Mouse (Mus musculus): ENCODE results near the gene Zfp367. TPM values are rescaled to one million over a fixed set of nuclear protein-coding genes. Genes with fewer than 3 reads are reported as not detected.
A peak's percentile ranks its signal among the peaks of the same experiment; 100 is the strongest.

Gene Zfp367
- polyA plus RNA-seq, 1 experiment from 2014 or later: 23.3 TPM

GRCm38 (mm10) chr13:64126316-64126715 lies 26.7 kb downstream of the Zfp367 start:
- in situ Hi-C loops (cut with MboI; ENCODE audit: low pct_unique_long_range_greater_than_20kb): no loop called here
- POLR2A ChIA-PET: interaction anchor here (0.7 kb wide), 1 partner anchor 10 kb away, joined by 3 read pairs; no protein-coding TSS in a partner anchor
- ATAC-seq (no peak), DNase-seq (ENCODE audit: low read depth, low spot score) (no peak)
- no peaks in the 10 kb centered on the region for H3K27me3 ChIP-seq
- CTCF ChIA-PET: interaction anchor here (0.7 to 1.4 kb wide), 3 partner anchors 17 to 26 kb away, joined by 3 to 5 read pairs (median 3); no protein-coding TSS in a partner anchor
- no peak for TF ChIP-seq CTCF (IDR thresholded peaks at IDR 0.05)

- in situ Hi-C loops (cut with MboI; ENCODE audit: low pct_unique_long_range_greater_than_20kb): no loop called here
- ATAC-seq: no peak
- CTCF ChIA-PET: interaction anchor here (0.8 kb wide), 1 partner anchor 19 kb away, joined by 4 read pairs; no protein-coding TSS in a partner anchor
- DNase-seq (ENCODE audit: low read depth, low spot score): no peak
- POLR2A ChIA-PET: no interaction called here
- no peaks in the 10 kb centered on the region for H3K27me3 ChIP-seq
- no peak for TF ChIP-seq CTCF (IDR thresholded peaks at IDR 0.05)
Measured at GRCm38 (mm10) chr13:64124886-64125285, 28.1 kb downstream of the Zfp367 start.

- ChIA-PET CTCF (no interaction called here), POLR2A (no interaction called here)
- in situ Hi-C loops (cut with MboI; ENCODE audit: low pct_unique_long_range_greater_than_20kb): no loop called here
- H3K27me3 ChIP-seq: no peaks in the 10 kb centered on the region
- DNase-seq (ENCODE audit: low read depth, low spot score) (no peak), ATAC-seq (no peak)
- no peak for TF ChIP-seq CTCF (IDR thresholded peaks at IDR 0.05)
Measured at GRCm38 (mm10) chr13:64123491-64124188, 29.4 kb downstream of the Zfp367 start.

GRCm38 (mm10) chr13:64120760-64121159 lies 32.2 kb downstream of the Zfp367 start:
- in situ Hi-C loops (cut with MboI; ENCODE audit: low pct_unique_long_range_greater_than_20kb): no loop called here
- ChIA-PET POLR2A (interaction anchor here (0.6 to 0.7 kb wide), 3 partner anchors 8 to 11 kb away, joined by 3 to 7 read pairs (median 5); no protein-coding TSS in a partner anchor), CTCF (interaction anchor here (1.5 to 1.7 kb wide), 3 partner anchors 9 to 29 kb away, joined by 3 to 4 read pairs (median 3); no protein-coding TSS in a partner anchor)
- no peak for TF ChIP-seq CTCF (IDR thresholded peaks at IDR 0.05)
- DNase-seq (ENCODE audit: low read depth, low spot score) (no peak), ATAC-seq (no peak)
- H3K27me3 ChIP-seq: no peaks in the 10 kb centered on the region

GRCm38 (mm10) chr13:64117442-64117841 lies 35.6 kb downstream of the Zfp367 start:
- peak; percentile 64 for TF ChIP-seq CTCF (IDR thresholded peaks at IDR 0.05)
- no peaks in the 10 kb centered on the region for H3K27me3 ChIP-seq
- DNase-seq (ENCODE audit: low read depth, low spot score): no peak
- ChIA-PET POLR2A (interaction anchor here (0.6 to 0.8 kb wide), 2 partner anchors 11 to 555 kb away, joined by 4 to 5 read pairs; no protein-coding TSS in a partner anchor), CTCF (interaction anchor here (1.2 to 2.0 kb wide), 6 partner anchors 9 to 34 kb away, joined by 3 to 10 read pairs (median 3); no protein-coding TSS in a partner anchor)
- in situ Hi-C loops (cut with MboI; ENCODE audit: low pct_unique_long_range_greater_than_20kb): no loop called here
- no peak for ATAC-seq

- ChIA-PET POLR2A (interaction anchor here (0.7 kb wide), 1 partner anchor 10 kb away, joined by 5 read pairs; no protein-coding TSS in a partner anchor), CTCF (no interaction called here)
- ATAC-seq: no peak
- in situ Hi-C loops (cut with MboI; ENCODE audit: low pct_unique_long_range_greater_than_20kb): no loop called here
- TF ChIP-seq CTCF (IDR thresholded peaks at IDR 0.05): no peak
- no peaks in the 10 kb centered on the region for H3K27me3 ChIP-seq
- no peak for DNase-seq (ENCODE audit: low read depth, low spot score)
Measured at GRCm38 (mm10) chr13:64110421-64110820, 42.6 kb downstream of the Zfp367 start.

- TF ChIP-seq CTCF (IDR thresholded peaks at IDR 0.05): no peak
- POLR2A ChIA-PET: no interaction called here
- ATAC-seq (no peak), DNase-seq (ENCODE audit: low read depth, low spot score) (no peak)
- no peaks in the 10 kb centered on the region for H3K27me3 ChIP-seq
- CTCF ChIA-PET: interaction anchor here (1.0 to 1.4 kb wide), 3 partner anchors 9 to 10 kb away, joined by 3 read pairs; no protein-coding TSS in a partner anchor
- in situ Hi-C loops (cut with MboI; ENCODE audit: low pct_unique_long_range_greater_than_20kb): no loop called here
Measured at GRCm38 (mm10) chr13:64108381-64108850, 44.6 kb downstream of the Zfp367 start.

GRCm38 (mm10) chr13:64107535-64107934 lies 45.5 kb downstream of the Zfp367 start:
- DNase-seq (ENCODE audit: low read depth, low spot score) (no peak), ATAC-seq (no peak)
- CTCF ChIA-PET: interaction anchor here (1.4 kb wide), 1 partner anchor 9 kb away, joined by 3 read pairs; no protein-coding TSS in a partner anchor
- H3K27me3 ChIP-seq: no peaks in the 10 kb centered on the region
- in situ Hi-C loops (cut with MboI; ENCODE audit: low pct_unique_long_range_greater_than_20kb): no loop called here
- TF ChIP-seq CTCF (IDR thresholded peaks at IDR 0.05): no peak
- POLR2A ChIA-PET: no interaction called here

- in situ Hi-C loops (cut with MboI; ENCODE audit: low pct_unique_long_range_greater_than_20kb): no loop called here
- DNase-seq (ENCODE audit: low read depth, low spot score): no peak
- POLR2A ChIA-PET: no interaction called here
- TF ChIP-seq CTCF (IDR thresholded peaks at IDR 0.05): no peak
- H3K27me3 ChIP-seq: no peaks in the 10 kb centered on the region
- no peak for ATAC-seq
- CTCF ChIA-PET: interaction anchor here (1.4 kb wide), 1 partner anchor 9 kb away, joined by 3 read pairs; no protein-coding TSS in a partner anchor
Measured at GRCm38 (mm10) chr13:64107105-64107504, 45.9 kb downstream of the Zfp367 start.

GRCm38 (mm10) chr13:64105690-64106089 lies 47.3 kb downstream of the Zfp367 start:
- DNase-seq (ENCODE audit: low read depth, low spot score) (no peak), ATAC-seq (peak; percentile 94)
- H3K27me3 ChIP-seq: no peaks in the 10 kb centered on the region
- ChIA-PET POLR2A (interaction anchor here (0.6 kb wide), 1 partner anchor 251 kb away, joined by 3 read pairs; no protein-coding TSS in a partner anchor), CTCF (interaction anchor here (1.3 kb wide), 1 partner anchor 39 kb away, joined by 4 read pairs; no protein-coding TSS in a partner anchor)
- no peak for TF ChIP-seq CTCF (IDR thresholded peaks at IDR 0.05)
- in situ Hi-C loops (cut with MboI; ENCODE audit: low pct_unique_long_range_greater_than_20kb): no loop called here

- ChIA-PET POLR2A (interaction anchor here (0.6 kb wide), 1 partner anchor 16 kb away, joined by 3 read pairs; no protein-coding TSS in a partner anchor), CTCF (interaction anchor here (0.9 to 4.0 kb wide), 12 partner anchors 9 to 63 kb away, joined by 3 to 12 read pairs (median 4); partner anchors contain the start of genes Hsd17b3 and Slc35d2)
- ATAC-seq (no peak), DNase-seq (ENCODE audit: low read depth, low spot score) (no peak)
- TF ChIP-seq CTCF (IDR thresholded peaks at IDR 0.05): peak; percentile 76
- no peaks in the 10 kb centered on the region for H3K27me3 ChIP-seq
- in situ Hi-C loops (cut with MboI; ENCODE audit: low pct_unique_long_range_greater_than_20kb): no loop called here
Measured at GRCm38 (mm10) chr13:64100186-64100585, 52.8 kb downstream of the Zfp367 start.

All from Patski (cell line).